24 mouse cellular contexts compared by ENCODE assay signal in genomic region chr11:94374276-94374948, GRCm38 (mm10). TPM values are rescaled to one million over a fixed set of nuclear protein-coding genes. Genes with fewer than 3 reads are reported as not detected.
DNase-seq lines count a peak whose midpoint lies in the region; ATAC-seq lines count a peak whose summit lies in the region.
"Had no signal": no experiment of that assay in that cellular context is flagged by ENCODE, and none has a peak within 500 bp of the region (broad histone marks: within the 10 kb centered on the region; RNA-seq: fewer than 3 reads in every experiment).

No protein-coding gene starts in this region.

- ATAC-seq in cerebellum, adult (ENCODE audit: insufficient number of reproducible peaks, low FRiP score, low TSS enrichment): no peak
- ATAC-seq: forebrain, postnatal 0 days; intestine, postnatal 0 days; midbrain, embryonic 15.5 days had no signal

- peak; percentile 41 to 44 for DNase-seq in cerebellum, postnatal 25 days
- DNase-seq in cerebellum, postnatal 36 days: peak; percentile 20 to 21
- peak; percentile 85 for DNase-seq in thymus, postnatal 0 days (ENCODE audit: low spot score)
- DNase-seq in thymus, postnatal 4 days: peak; percentile 78
- no peak for DNase-seq in testis, postnatal 10 days (ENCODE audit: low spot score)
- DNase-seq in lung, postnatal 4 days: no peak
- DNase-seq: adrenal gland, adult 8-10 months; B cell, adult 2 months; embryo, embryonic 11 days; forebrain, postnatal 0 days; gastrocnemius, postnatal 36 days; heart, adult 18-20 months; heart, postnatal 4 days; kidney, adult 9 months; kidney, postnatal 10 days; layer of hippocampus, adult 9-11 months; liver; lung, embryonic 14.5 days; lung, postnatal 14 days; retina, postnatal 1 day; right cerebral cortex, postnatal 14 days had no signal

RNA-seq across cellular contexts. Expression of gene Abcc3, which starts 18.4 kb away (rescaled TPM):
- polyA plus RNA-seq in thymus, postnatal 0 days (2015; fragmentation: Nextera tagmentation; extraction: Ambion mirVana): 2.6 and 2.8 TPM in 2 replicates

RNA-seq across cellular contexts. Expression of gene Ankrd40, which starts 46.6 kb away (rescaled TPM):
- 16.2 and 20.0 TPM in 2 replicates for polyA plus RNA-seq in thymus, postnatal 0 days (2015; fragmentation: Nextera tagmentation; extraction: Ambion mirVana)

RNA-seq across cellular contexts. Expression of gene Luc7l3, which starts 52.6 kb away (rescaled TPM):
- polyA plus RNA-seq in thymus, postnatal 0 days (2015; fragmentation: Nextera tagmentation; extraction: Ambion mirVana): 124 and 132 TPM in 2 replicates

Comparison
In these comparisons a context has a peak if more than half of its experiments do, and no peak if none do; other contexts are left out.
1. DNase-seq: peak in cerebellum, postnatal 25 days (2 of 2), cerebellum, postnatal 36 days (2 of 2), thymus, postnatal 0 days (single experiment) and thymus, postnatal 4 days (single experiment); none in testis, postnatal 10 days (single experiment) and lung, postnatal 4 days (0 of 2).